Mouse (Mus musculus) hindbrain, embryonic 12.5 days (tissue): ENCODE measurements around the gene Tmprss13. TPM values are rescaled to one million over a fixed set of nuclear protein-coding genes. Genes with fewer than 3 reads are reported as not detected.

Source experiments
- ATAC-seq: fragments of 200-750 bp; cut with Nextera tagmentation; 2 replicates; pipeline ENCODE4 v1.8.0; 2017; ENCODE audit warnings: moderate TSS enrichment; ENCODE audit not compliant: low FRiP score
- H3K27ac ChIP-seq: fragments of 300-500 bp; sonication (generic); 2 replicates; pipeline ENCODE4 v1.5.1; 2016; ENCODE audit warnings: mild to moderate bottlenecking
- H3K27me3 ChIP-seq: fragments of 300-500 bp; sonication (generic); 2 replicates; pipeline ENCODE4 v1.6.1; 2016; ENCODE audit warnings: mild to moderate bottlenecking
- H3K36me3 ChIP-seq: fragments of 300-500 bp; sonication (generic); 2 replicates; pipeline ENCODE4 v1.6.1; 2016; ENCODE audit warnings: mild to moderate bottlenecking
- H3K4me1 ChIP-seq: fragments of 300-500 bp; sonication (generic); 2 replicates; pipeline ENCODE4 v1.6.1; 2016
- H3K4me2 ChIP-seq: fragments of 300-500 bp; sonication (generic); replicated peaks from 2 replicates; pipeline ENCODE4 v1.6.1; 2016; ENCODE audit warnings: mild to moderate bottlenecking
- H3K4me3 ChIP-seq: fragments of 300-500 bp; sonication (generic); 2 replicates; pipeline ENCODE4 v1.5.1; 2016; ENCODE audit warnings: mild to moderate bottlenecking
- H3K9ac ChIP-seq: fragments of 300-500 bp; sonication (generic); 2 replicates; pipeline ENCODE4 v1.6.1; 2016; ENCODE audit warnings: mild to moderate bottlenecking, moderate library complexity
- H3K9me3 ChIP-seq: fragments of 300-500 bp; sonication (generic); replicated peaks from 2 replicates; pipeline ENCODE4 v1.6.1; 2016; ENCODE audit warnings: mild to moderate bottlenecking
- WGBS: fragments of 180-500 bp; shearing (Covaris S2); methylation state at CpG from one replicate; pipeline ENCODE4 v1.1.7; 2016; 5-methylcytosine and 5-hydroxymethylcytosine counted together
- polyA plus RNA-seq: library from polyadenylated mRNA; unstranded; fragments of >200 nt; fragmentation: Nextera tagmentation; extraction: Ambion mirVana; gene quantifications from 2 replicates; pipeline ENCODE4 v1.2.1, GENCODE M21; 2016

Gene Tmprss13
- polyA plus RNA-seq, 1 experiment from 2014 or later: 0.06 TPM

GRCm38 (mm10) chr9:45301771-45302170, 17.1 kb upstream of the Tmprss13 start:
- H3K36me3 ChIP-seq: no peaks in the 10 kb centered on the region
- no peak for ATAC-seq
- WGBS: 85% methylated on average over 8 of the region's 8 CpGs
- peaks cover 5% of the 10 kb centered on the region; the same call in 1 of the 2 replicates for H3K4me1 ChIP-seq
- no peak overlapping the region for H3K4me2 ChIP-seq
- no peak overlapping the region for H3K27ac ChIP-seq
- no peaks in the 10 kb centered on the region for H3K9me3 ChIP-seq
- H3K27me3 ChIP-seq: no peaks in the 10 kb centered on the region; the same call in 1 of the 2 replicates
- no peak overlapping the region for H3K9ac ChIP-seq
- no peak overlapping the region for H3K4me3 ChIP-seq

- Histone ChIP-seq H3K9me3 (no peaks in the 10 kb centered on the region), H3K36me3 (no peaks in the 10 kb centered on the region), H3K9ac (no peak overlapping the region), H3K4me1 (no peaks in the 10 kb centered on the region), H3K27ac (no peak overlapping the region), H3K27me3 (no peaks in the 10 kb centered on the region), H3K4me3 (no peak overlapping the region), H3K4me2 (no peak overlapping the region)
- no peak for ATAC-seq
- WGBS: 83% methylated on average over 12 of the region's 12 CpGs
These were observed 12.0 kb upstream of the Tmprss13 start for GRCm38 (mm10) chr9:45306746-45307410.

- 87% methylated on average over 5 of the region's 5 CpGs for WGBS
- H3K9ac ChIP-seq: no peak overlapping the region
- ATAC-seq: no peak
These were observed 10.4 kb upstream of the Tmprss13 start for GRCm38 (mm10) chr9:45308521-45308920.

GRCm38 (mm10) chr9:45311858-45312257, 7.0 kb upstream of the Tmprss13 start:
- WGBS: 85% methylated on average over 6 of the region's 6 CpGs
- no peaks in the 10 kb centered on the region for H3K36me3 ChIP-seq
- ATAC-seq: no peak
- no peak overlapping the region for H3K4me2 ChIP-seq
- no peak overlapping the region for H3K4me3 ChIP-seq
- no peaks in the 10 kb centered on the region for H3K4me1 ChIP-seq
- H3K9me3 ChIP-seq: no peaks in the 10 kb centered on the region
- H3K9ac ChIP-seq: no peak overlapping the region
- 0 out of 2 replicates have a peak, but pooled peaks cover 8% of the 10 kb centered on the region for H3K27me3 ChIP-seq
- H3K27ac ChIP-seq: no peak overlapping the region

More at GRCm38 (mm10) chr9:45308521-45308920, 10.4 kb upstream of the Tmprss13 start:
- Histone ChIP-seq H3K4me1 (no peaks in the 10 kb centered on the region), H3K36me3 (no peaks in the 10 kb centered on the region), H3K4me3 (no peak overlapping the region), H3K9me3 (no peaks in the 10 kb centered on the region), H3K27me3 (0 out of 2 replicates have a peak, but pooled peaks cover 2% of the 10 kb centered on the region), H3K27ac (no peak overlapping the region), H3K4me2 (no peak overlapping the region)

- WGBS: 74% methylated on average over 3 of the region's 3 CpGs
These were observed 5.0 kb upstream of the Tmprss13 start for GRCm38 (mm10) chr9:45313913-45314312.

GRCm38 (mm10) chr9:45317635-45318034, 1.3 kb upstream of the Tmprss13 start:
- Histone ChIP-seq H3K9ac (no peak overlapping the region), H3K4me1 (no peaks in the 10 kb centered on the region), H3K27ac (no peak overlapping the region), H3K9me3 (no peaks in the 10 kb centered on the region), H3K27me3 (peaks cover 10% of the 10 kb centered on the region; the same call in 1 of the 2 replicates), H3K4me2 (no peak overlapping the region), H3K36me3 (no peaks in the 10 kb centered on the region), H3K4me3 (no peak overlapping the region)
- ATAC-seq: no peak
- 87% methylated on average over 3 of the region's 3 CpGs for WGBS

More at GRCm38 (mm10) chr9:45313913-45314312, 5.0 kb upstream of the Tmprss13 start:
- 0 out of 2 replicates have a peak, but pooled peaks cover 10% of the 10 kb centered on the region for H3K27me3 ChIP-seq
- H3K9me3 ChIP-seq: no peaks in the 10 kb centered on the region
- ATAC-seq: no peak
- H3K27ac ChIP-seq: no peak overlapping the region
- no peaks in the 10 kb centered on the region for H3K36me3 ChIP-seq
- no peak overlapping the region for H3K4me2 ChIP-seq
- H3K4me3 ChIP-seq: no peak overlapping the region
- no peaks in the 10 kb centered on the region for H3K4me1 ChIP-seq
- H3K9ac ChIP-seq: no peak overlapping the region

GRCm38 (mm10) chr9:45321465-45321864, 2.6 kb downstream of the Tmprss13 start:
- Histone ChIP-seq H3K4me3 (no peak overlapping the region), H3K27ac (no peak overlapping the region), H3K9me3 (no peaks in the 10 kb centered on the region), H3K27me3 (peaks cover 6% of the 10 kb centered on the region; the same call in 1 of the 2 replicates), H3K4me2 (no peak overlapping the region), H3K4me1 (no peaks in the 10 kb centered on the region), H3K9ac (no peak overlapping the region), H3K36me3 (no peaks in the 10 kb centered on the region)
- no peak for ATAC-seq
- WGBS: 90% methylated on average over 6 of the region's 6 CpGs

- H3K9ac ChIP-seq: no peak overlapping the region
- H3K36me3 ChIP-seq: no peaks in the 10 kb centered on the region
- no peaks in the 10 kb centered on the region for H3K4me1 ChIP-seq
- no peak overlapping the region for H3K27ac ChIP-seq
- H3K27me3 ChIP-seq: peaks cover under 1% of the 10 kb centered on the region; the same call in 1 of the 2 replicates
- WGBS: 90% methylated on average over 4 of the region's 4 CpGs
- no peak overlapping the region for H3K4me3 ChIP-seq
- ATAC-seq: no peak
- no peaks in the 10 kb centered on the region for H3K9me3 ChIP-seq
- H3K4me2 ChIP-seq: no peak overlapping the region
These were observed 3.1 kb downstream of the Tmprss13 start for GRCm38 (mm10) chr9:45321946-45322430.

GRCm38 (mm10) chr9:45326390-45326789, 7.5 kb downstream of the Tmprss13 start:
- WGBS: 95% methylated on average over 9 of the region's 9 CpGs
- Histone ChIP-seq H3K36me3 (no peaks in the 10 kb centered on the region), H3K4me3 (no peak overlapping the region), H3K27ac (no peak overlapping the region), H3K9me3 (no peaks in the 10 kb centered on the region), H3K4me1 (no peaks in the 10 kb centered on the region), H3K9ac (no peak overlapping the region), H3K27me3 (no peaks in the 10 kb centered on the region), H3K4me2 (no peak overlapping the region)
- ATAC-seq: no peak

- no peaks in the 10 kb centered on the region for H3K4me1 ChIP-seq
- H3K36me3 ChIP-seq: no peaks in the 10 kb centered on the region
- H3K4me3 ChIP-seq: no peak overlapping the region
- no peak overlapping the region for H3K4me2 ChIP-seq
- ATAC-seq: no peak
- no peaks in the 10 kb centered on the region for H3K27me3 ChIP-seq
- WGBS: 90% methylated on average over 4 of the region's 4 CpGs
- H3K9ac ChIP-seq: no peak overlapping the region
- no peaks in the 10 kb centered on the region for H3K9me3 ChIP-seq
- H3K27ac ChIP-seq: no peak overlapping the region
These were observed 9.4 kb downstream of the Tmprss13 start for GRCm38 (mm10) chr9:45328263-45328662.

- no peaks in the 10 kb centered on the region for H3K36me3 ChIP-seq
- H3K4me2 ChIP-seq: no peak overlapping the region
- no peak overlapping the region for H3K9ac ChIP-seq
- H3K27ac ChIP-seq: no peak overlapping the region
- H3K4me3 ChIP-seq: no peak overlapping the region
- no peak for ATAC-seq
- no peaks in the 10 kb centered on the region for H3K27me3 ChIP-seq
- no peaks in the 10 kb centered on the region for H3K4me1 ChIP-seq
- no peaks in the 10 kb centered on the region for H3K9me3 ChIP-seq
- WGBS: 92% methylated on average over 6 of the region's 6 CpGs
These were observed 10.7 kb downstream of the Tmprss13 start for GRCm38 (mm10) chr9:45329577-45329976.

GRCm38 (mm10) chr9:45337406-45337805, 18.5 kb downstream of the Tmprss13 start:
- H3K9ac ChIP-seq: no peak overlapping the region
- no peaks in the 10 kb centered on the region for H3K9me3 ChIP-seq
- WGBS: 72% methylated on average over 2 of the region's 2 CpGs
- no peaks in the 10 kb centered on the region for H3K27me3 ChIP-seq
- no peak for ATAC-seq
- no peaks in the 10 kb centered on the region for H3K36me3 ChIP-seq
- no peaks in the 10 kb centered on the region for H3K4me1 ChIP-seq
- no peak overlapping the region for H3K4me2 ChIP-seq
- H3K4me3 ChIP-seq: no peak overlapping the region
- H3K27ac ChIP-seq: no peak overlapping the region

GRCm38 (mm10) chr9:45343066-45343465, 24.2 kb downstream of the Tmprss13 start:
- no peaks in the 10 kb centered on the region for H3K27me3 ChIP-seq
- no peaks in the 10 kb centered on the region for H3K36me3 ChIP-seq
- H3K9ac ChIP-seq: no peak overlapping the region
- no peak overlapping the region for H3K4me2 ChIP-seq
- H3K4me1 ChIP-seq: no peaks in the 10 kb centered on the region
- no peaks in the 10 kb centered on the region for H3K9me3 ChIP-seq
- H3K4me3 ChIP-seq: no peak overlapping the region
- H3K27ac ChIP-seq: no peak overlapping the region
- WGBS: 85% methylated on average over 3 of the region's 3 CpGs
- ATAC-seq: no peak
